Mouse (Mus musculus) layer of hippocampus, postnatal 25 days (tissue): Measurements from ENCODE around the gene Ppp4c. TPM values are rescaled to one million over a fixed set of nuclear protein-coding genes. Genes with fewer than 3 reads are reported as not detected.

ENCODE experiments used
- DNase-seq, 2 experiments: peaks; one replicate each; pipeline ENCODE4 v3.0.0; 2022; ENCODE audit warnings: mixed read lengths in 2 of 2, low spot score in 1 of 2; ENCODE audit errors: extremely low spot score in 1 of 2
- total RNA-seq, 2 experiments: library from RNA; stranded (reverse); gene quantifications; 2 replicates each; pipeline ENCODE4 v1.2.3; 2021

The Ppp4c gene
- total RNA-seq, 2 experiments from 2014 or later: 53.3 to 55.0 TPM

DNA sequence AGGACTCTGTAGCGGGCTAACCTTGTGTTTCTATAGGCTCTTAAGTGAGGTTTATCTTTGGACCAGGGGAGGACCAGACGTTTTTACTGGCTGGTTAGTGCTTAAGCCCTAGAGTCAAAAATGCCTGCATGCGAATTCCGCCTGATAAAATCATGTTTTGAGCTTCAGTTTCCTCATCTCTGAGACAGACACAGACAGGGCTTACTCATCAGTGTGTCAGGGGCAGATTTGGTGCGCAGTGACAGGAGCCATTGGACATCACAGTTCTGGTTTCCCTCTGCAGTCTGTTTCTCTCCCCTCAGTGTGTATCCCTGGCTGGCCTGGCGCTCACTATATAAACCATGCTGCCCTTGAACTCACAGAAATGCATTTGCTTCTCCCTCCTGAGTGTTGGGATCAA lies 10.9 kb upstream of the Ppp4c start:
- DNase-seq: no peak

GRCm38 (mm10) chr7:126802134-126802889 lies 10.0 kb upstream of the Ppp4c start:
- no peak for DNase-seq

DNA sequence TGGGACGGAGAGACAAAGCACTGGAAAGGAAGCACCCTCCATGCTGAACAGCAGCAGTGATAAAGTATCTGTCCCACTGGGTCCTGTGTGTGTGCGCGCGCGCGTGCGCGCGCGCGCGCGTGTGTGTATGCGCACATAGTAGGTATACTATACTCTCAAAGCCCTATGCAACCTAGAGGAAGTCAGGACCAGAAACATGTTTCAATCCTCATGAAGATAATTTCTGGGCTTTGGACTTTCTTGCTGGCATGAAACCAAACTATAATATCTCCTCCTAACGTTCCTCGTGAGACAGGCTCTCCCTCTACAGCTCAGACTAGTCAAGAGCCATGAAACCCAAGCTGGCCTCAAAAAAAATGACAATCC lies 8.7 kb upstream of the Ppp4c start:
- DNase-seq: no peak

DNA sequence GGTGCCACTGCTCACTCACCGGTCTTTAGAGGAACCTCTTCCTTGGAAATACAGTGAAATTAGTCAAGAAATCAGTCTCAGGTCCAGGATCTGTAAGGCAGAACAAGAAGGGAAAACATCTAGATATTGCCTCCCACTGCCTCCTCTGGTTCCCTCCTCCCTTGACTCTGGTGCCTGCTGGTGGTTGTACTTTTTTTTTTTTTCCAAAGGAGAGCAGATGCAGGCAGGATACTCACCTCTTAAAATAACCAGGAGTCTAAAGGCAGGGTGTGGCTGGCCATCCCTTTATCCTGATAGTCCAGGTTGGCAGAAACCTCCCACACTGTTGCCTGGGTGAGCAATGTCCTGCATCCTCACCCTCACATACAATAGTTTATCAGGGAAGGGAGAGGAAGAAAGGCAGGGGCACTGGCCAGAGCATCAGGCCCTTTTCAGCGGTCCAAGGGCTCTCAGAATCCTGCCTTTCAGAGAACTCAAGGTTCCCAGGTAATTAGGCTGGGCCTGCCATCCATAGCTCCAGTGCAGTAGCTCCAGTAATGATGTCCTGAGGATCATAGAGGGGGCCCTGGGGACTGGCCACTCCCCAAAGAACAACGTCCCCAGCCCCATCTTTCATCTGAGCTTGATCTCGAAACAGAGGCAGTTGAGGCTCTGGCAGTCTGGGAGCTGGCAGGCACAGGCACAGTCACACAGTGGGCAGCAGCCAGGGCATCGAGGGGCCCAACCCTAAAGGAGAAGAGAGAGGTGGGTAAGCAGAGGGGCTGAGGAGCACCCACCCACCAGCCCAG lies 8.2 kb upstream of the Ppp4c start:
- no peak for DNase-seq

- peak; percentile 70 to 75 for DNase-seq
Measured at GRCm38 (mm10) chr7:126799468-126800268, 7.4 kb upstream of the Ppp4c start.

DNA sequence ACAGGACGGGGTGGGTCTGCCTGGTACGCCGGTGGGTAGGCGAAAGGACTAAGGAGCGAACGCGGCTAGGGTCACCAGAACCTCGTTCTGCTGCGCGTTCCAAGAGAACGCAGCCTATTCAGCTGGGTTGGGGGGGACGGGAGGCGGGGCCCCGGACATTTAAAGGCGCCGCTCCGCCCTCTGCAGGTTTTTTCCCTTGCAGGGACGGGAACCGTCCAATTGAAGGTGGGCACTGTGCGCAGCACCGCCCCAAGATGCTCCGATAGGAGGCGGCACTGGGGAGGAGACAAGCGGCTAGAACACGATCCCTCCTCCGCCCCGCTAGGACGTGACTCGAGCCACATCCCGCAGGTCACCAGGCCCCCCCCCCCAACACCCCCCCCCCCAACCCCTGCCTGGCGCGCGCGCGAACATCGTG lies 6.8 kb upstream of the Ppp4c start:
- DNase-seq: peak; percentile 86 to 88

DNA sequence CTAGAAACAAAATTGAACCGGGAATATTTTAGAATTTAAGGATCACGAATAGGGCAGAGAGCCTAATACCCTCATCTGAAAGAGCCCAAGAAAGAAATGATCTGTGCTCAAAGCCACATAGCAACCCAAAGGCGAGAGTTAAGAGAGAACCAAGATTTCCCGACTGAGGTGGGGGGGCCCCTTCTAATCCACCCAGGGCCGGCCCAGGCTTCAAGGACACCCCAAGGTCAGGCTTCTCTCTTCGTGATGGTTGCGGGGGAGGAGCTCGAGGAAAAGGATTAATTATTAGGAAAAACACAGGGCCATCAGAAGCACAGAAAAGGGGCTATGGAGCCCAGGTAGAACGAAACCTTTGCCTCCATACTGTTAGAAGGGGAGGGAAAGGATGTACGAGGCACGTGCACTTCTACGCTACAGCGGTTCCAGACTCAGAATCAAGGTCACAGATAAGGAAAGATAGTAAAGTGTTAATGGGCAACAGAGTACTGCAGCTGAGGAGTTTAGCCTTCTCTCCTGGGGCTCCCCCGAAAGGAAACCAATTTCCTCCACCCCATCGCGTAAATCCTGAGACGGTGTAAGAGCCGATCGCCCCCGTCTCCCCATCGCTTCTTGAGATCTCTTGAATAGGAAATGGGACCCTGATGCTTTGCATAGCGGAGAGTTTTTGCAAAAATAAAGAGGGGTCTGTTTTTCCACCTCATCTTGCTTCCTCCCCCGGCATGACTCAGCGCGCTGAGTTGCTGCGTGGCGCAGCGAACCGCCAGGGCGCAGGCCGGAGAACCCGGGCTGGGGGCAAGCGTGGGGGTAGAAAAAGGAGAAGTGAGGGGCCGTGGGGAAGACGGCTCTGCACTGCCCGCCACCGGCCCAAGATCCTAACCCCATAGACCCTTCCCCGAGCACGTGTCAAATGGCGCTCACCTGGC lies 6.1 kb upstream of the Ppp4c start:
- DNase-seq: no peak

DNA sequence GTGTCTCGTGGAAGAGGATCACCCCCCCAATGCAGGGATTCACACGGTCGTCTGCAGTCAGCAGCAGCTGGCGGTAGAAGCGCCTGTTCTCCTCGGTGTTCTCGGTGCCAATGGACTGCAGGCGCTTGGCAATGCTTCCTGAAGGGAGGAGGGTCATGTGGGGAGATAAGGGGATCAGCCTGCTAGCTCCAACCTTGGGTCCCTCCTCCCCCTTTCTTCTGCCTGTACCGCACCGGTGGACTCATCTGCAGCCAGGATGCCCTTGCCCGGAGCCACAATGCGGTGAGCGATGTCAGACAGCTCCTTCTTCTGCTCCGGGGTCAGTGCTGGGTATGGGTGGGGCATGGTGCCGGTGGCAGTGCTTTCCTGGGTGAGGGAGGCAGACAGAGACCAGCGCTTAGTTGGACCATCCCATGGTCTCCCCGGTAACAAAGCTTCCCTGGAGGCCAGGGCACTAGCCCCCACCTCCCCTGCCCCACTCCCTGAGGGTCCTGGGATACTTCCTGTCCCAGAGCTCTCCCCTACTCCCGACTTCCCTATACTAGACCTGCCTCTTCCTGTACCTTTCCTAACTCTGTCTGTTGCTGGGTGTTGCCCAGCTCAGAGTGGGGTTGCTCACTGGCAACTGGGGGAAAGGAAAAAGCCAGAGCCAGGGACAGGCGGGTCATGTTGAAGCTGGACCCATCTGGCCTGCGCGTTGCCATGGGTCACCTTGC lies 5.3 kb upstream of the Ppp4c start, which contains the start of gene Fam57b:
Gene Fam57b (plus strand): TSS at position 258 of the 716 bp plus-strand sequence.
- no peak for DNase-seq

- DNase-seq: peak in 1 of 2 experiments; percentile 40
Measured at GRCm38 (mm10) chr7:126796350-126796932, 4.1 kb upstream of the Ppp4c start.

GRCm38 (mm10) chr7:126795387-126796317 lies 3.4 kb upstream of the Ppp4c start:
- DNase-seq: no peak

- DNase-seq: no peak
Measured at GRCm38 (mm10) chr7:126794271-126794605, 1.9 kb upstream of the Ppp4c start.

GRCm38 (mm10) chr7:126793456-126794270 lies 1.4 kb upstream of the Ppp4c start:
- DNase-seq: no peak

DNA sequence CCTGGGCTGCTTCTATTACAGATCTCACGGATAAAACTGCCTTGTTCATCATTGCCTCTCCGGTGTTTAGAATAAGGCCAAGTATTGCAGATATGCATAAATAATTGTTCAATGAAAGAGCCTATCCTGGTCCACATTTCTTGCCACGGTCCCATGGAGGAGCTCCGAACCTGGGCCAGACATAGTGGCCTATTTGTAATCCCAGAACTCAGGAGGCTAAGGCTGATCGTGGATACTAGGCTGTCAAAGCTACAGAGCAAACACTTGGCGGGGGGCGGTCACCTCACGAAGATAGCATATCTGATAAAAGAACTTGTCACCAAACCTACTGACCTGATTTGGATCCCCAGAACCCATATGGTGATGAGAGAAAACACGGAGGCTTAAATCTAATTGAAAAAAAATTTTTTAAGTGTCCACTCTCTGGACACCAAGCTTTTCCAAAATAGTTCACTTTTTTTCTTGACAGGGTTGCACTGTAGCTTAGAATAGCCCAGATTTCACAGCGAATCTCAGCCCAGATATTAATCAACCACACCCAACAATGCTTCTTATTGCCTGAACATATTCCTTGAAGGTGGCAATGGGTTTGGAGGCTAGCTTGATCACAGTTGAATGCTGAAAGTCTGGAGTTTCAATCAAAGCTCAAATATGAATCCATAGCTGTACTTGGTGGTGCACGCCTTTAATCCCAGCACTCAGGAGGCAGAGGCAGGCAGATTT lies 586 bp upstream of the Ppp4c start:
- no peak for DNase-seq

GRCm38 (mm10) chr7:126789141-126789540 lies 3.2 kb downstream of the Ppp4c start:
- DNase-seq: no peak

- DNase-seq: no peak
Measured at GRCm38 (mm10) chr7:126786142-126786541, 6.2 kb downstream of the Ppp4c start.

GRCm38 (mm10) chr7:126785056-126785455 lies 7.2 kb downstream of the Ppp4c start:
- DNase-seq: no peak
